Mouse (Mus musculus) CH12.LX (cell line): ENCODE data around the gene Babam2.

Source experiments
- CTCF ChIP-seq, 2 experiments: IDR thresholded peaks in 1 of 2; conservative IDR thresholded peaks in 1 of 2; 2 replicates each; pipeline ENCODE4 v1.5.1; 2011 to 2012; ENCODE audit warnings: low read depth in 2 of 2, low read length in 2 of 2, improper control_type of control experiment in 1 of 2, inconsistent platforms in 1 of 2, mild to moderate bottlenecking in 1 of 2, moderate library complexity in 1 of 2
- E2F4 ChIP-seq: IDR thresholded peaks from 2 replicates; pipeline ENCODE4 v1.6.1; 2011; ENCODE audit warnings: low read depth, low read length, improper control_type of control experiment; ENCODE audit not compliant: insufficient replicate concordance
- EP300 ChIP-seq: IDR thresholded peaks from 2 replicates; pipeline ENCODE4 v1.6.1; 2011; ENCODE audit warnings: low read length, improper control_type of control experiment
- HCFC1 ChIP-seq: IDR thresholded peaks from 2 replicates; pipeline ENCODE4 v1.6.1; 2012; ENCODE audit warnings: low read depth, mild to moderate bottlenecking, inconsistent platforms, low read length, improper control_type of control experiment
- MAX ChIP-seq: IDR thresholded peaks from 2 replicates; pipeline ENCODE4 v1.6.1; 2011; ENCODE audit warnings: low read length, improper control_type of control experiment
- POLR2A ChIP-seq: IDR thresholded peaks from 2 replicates; pipeline ENCODE4 v1.6.1; 2011; ENCODE audit warnings: low read depth, mild to moderate bottlenecking, improper control_type of control experiment, low read length
- ZMIZ1 ChIP-seq: IDR thresholded peaks from 2 replicates; pipeline ENCODE4 v1.6.1; 2012; ENCODE audit warnings: low read depth, mild to moderate bottlenecking, inconsistent platforms, low read length, improper control_type of control experiment

DNA sequence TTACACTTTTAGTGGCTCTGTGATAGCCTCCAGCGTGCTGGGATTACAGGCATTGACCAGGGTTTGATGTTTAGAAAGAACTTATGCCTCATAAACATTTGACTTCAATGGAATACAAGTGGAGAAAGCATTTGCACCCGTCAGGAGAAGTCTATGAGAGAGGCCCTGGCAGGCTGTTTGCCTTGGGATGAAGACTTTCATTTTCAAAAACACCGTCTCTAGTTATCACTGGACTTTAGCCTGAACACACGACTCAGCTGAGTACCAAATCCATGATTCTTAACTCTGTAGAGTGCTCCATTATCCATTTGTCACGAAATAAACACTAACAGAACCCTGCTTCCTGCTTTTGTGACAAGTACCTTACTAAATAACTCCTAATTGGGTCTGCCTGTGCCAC, 27.5 kb upstream of the Babam2 start:
- TF ChIP-seq CTCF (conservative IDR thresholded peaks at IDR 0.05 in 1 of 2, IDR thresholded peaks at IDR 0.05 in 1 of 2; ENCODE audit: low read depth in 2 of 2, low read length in 2 of 2) (no peak), HCFC1 (no peak), EP300 (no peak), MAX (no peak), POLR2A (no peak), ZMIZ1 (no peak), E2F4 (no peak)
